ENCODE assay signal across 9 mouse cellular contexts in genomic region chr2:7395935-7396334, GRCm38 (mm10).
DNase-seq lines count a peak whose midpoint lies in the region; ATAC-seq lines count a peak whose summit lies in the region.
"Had no signal": no experiment of that assay in that cellular context is flagged by ENCODE, and none has a peak within 500 bp of the region (broad histone marks: within the 10 kb centered on the region; RNA-seq: fewer than 3 reads in every experiment).

No protein-coding gene starts in this region.

- WGBS in heart, embryonic 14.5 days = 36% methylated on average over 8 of the region's 8 CpGs
- WGBS in forebrain, embryonic 16.5 days = 7% methylated on average over 8 of the region's 8 CpGs
- WGBS in midbrain, embryonic 14.5 days = 21% methylated on average over 8 of the region's 8 CpGs

- peak overlapping the region in 1 of 2 experiments; percentile 23; a peak in 1 of 4 replicates for H3K4me3 ChIP-seq in heart, embryonic 14.5 days (ENCODE audit: control insufficient read depth in 1 of 2, insufficient read depth in 1 of 2, low read depth in 1 of 2, low read length in 2 of 2)
- peak overlapping the region; percentile 47 for H3K4me3 ChIP-seq in forebrain, embryonic 16.5 days (replicated peaks; ENCODE audit: low read length)
- peak overlapping the region; percentile 31 for H3K4me3 ChIP-seq in midbrain, embryonic 14.5 days (replicated peaks; ENCODE audit: low read depth, low read length)

- H3K27me3 ChIP-seq in heart, embryonic 14.5 days (ENCODE audit: control insufficient read depth, insufficient read depth, low read length) = no peaks in the 10 kb centered on the region
- no peaks in the 10 kb centered on the region for H3K27me3 ChIP-seq in forebrain, embryonic 16.5 days (replicated peaks; ENCODE audit: control insufficient read depth, insufficient read depth, low read length)
- no peaks in the 10 kb centered on the region for H3K27me3 ChIP-seq in midbrain, embryonic 14.5 days (ENCODE audit: control insufficient read depth, insufficient read depth, low read length)

- H3K9me3 ChIP-seq in heart, embryonic 14.5 days (ENCODE audit: control insufficient read depth, low read length) = no peaks in the 10 kb centered on the region
- H3K9me3 ChIP-seq in forebrain, embryonic 16.5 days (ENCODE audit: control insufficient read depth, low read length) = no peaks in the 10 kb centered on the region
- H3K9me3 ChIP-seq in midbrain, embryonic 14.5 days (ENCODE audit: control insufficient read depth, low read length) = no peaks in the 10 kb centered on the region
- H3K9me3 ChIP-seq: G1E had no signal

- H3K36me3 ChIP-seq in heart, embryonic 14.5 days (ENCODE audit: control insufficient read depth, insufficient read depth, low read length) = no peaks in the 10 kb centered on the region
- no peaks in the 10 kb centered on the region for H3K36me3 ChIP-seq in forebrain, embryonic 16.5 days (ENCODE audit: control insufficient read depth, insufficient read depth)
- no peaks in the 10 kb centered on the region for H3K36me3 ChIP-seq in midbrain, embryonic 14.5 days (ENCODE audit: control insufficient read depth, insufficient read depth, low read length)
- H3K36me3 ChIP-seq: G1E had no signal

- no peak overlapping the region for H3K9ac ChIP-seq in heart, embryonic 14.5 days (ENCODE audit: low read length)
- peak overlapping the region; percentile 47 for H3K9ac ChIP-seq in forebrain, embryonic 16.5 days (replicated peaks; ENCODE audit: low read depth, low read length)
- peak overlapping the region; percentile 44 for H3K9ac ChIP-seq in midbrain, embryonic 14.5 days (replicated peaks; ENCODE audit: low read length)

- H3K27ac ChIP-seq in heart, embryonic 14.5 days (replicated peaks in 1 of 2; ENCODE audit: control insufficient read depth in 1 of 2, insufficient read depth in 1 of 2, low read depth in 2 of 2, low read length in 2 of 2) = no peak overlapping the region
- H3K27ac ChIP-seq in forebrain, embryonic 16.5 days (ENCODE audit: low read length) = peak overlapping the region; percentile 61
- 0 out of 2 replicates have a peak overlapping the region, but pooled peaks have one; percentile 26 for H3K27ac ChIP-seq in midbrain, embryonic 14.5 days (replicated peaks; ENCODE audit: low read depth, low read length)

- peak overlapping the region; percentile 42 for H3K4me2 ChIP-seq in heart, embryonic 14.5 days (ENCODE audit: low read length)
- peak overlapping the region; percentile 49 for H3K4me2 ChIP-seq in forebrain, embryonic 16.5 days (ENCODE audit: low read length)
- H3K4me2 ChIP-seq in midbrain, embryonic 14.5 days (ENCODE audit: low read length) = peak overlapping the region; percentile 53

- ATAC-seq in heart, embryonic 14.5 days (ENCODE audit: insufficient number of reproducible peaks, insufficient read depth, low FRiP score, low read depth) = no peak
- peak; percentile 75 for ATAC-seq in forebrain, embryonic 16.5 days
- peak; percentile 57; the same call in 1 of the 2 replicates for ATAC-seq in midbrain, embryonic 14.5 days (ENCODE audit: low FRiP score, low TSS enrichment)

- intact Hi-C loops in heart, postnatal 14 days (cut with DNase I) = no loop called here

- DNase-seq in heart, postnatal 14 days = no peak
- DNase-seq in brain, embryonic 18.5 days (ENCODE audit: low read depth, low spot score) = peak; percentile 37
- peak; percentile 47 for DNase-seq in midbrain, embryonic 14.5 days
- no peak for DNase-seq in adrenal gland, postnatal 10 days
- DNase-seq in B cell, adult 2 months = no peak
- DNase-seq in lung, postnatal 14 days = no peak

- no peaks in the 10 kb centered on the region for H3K4me1 ChIP-seq in heart, embryonic 14.5 days (ENCODE audit: control insufficient read depth in 2 of 2, insufficient read depth in 2 of 2, low read length in 2 of 2)
- H3K4me1 ChIP-seq in forebrain, embryonic 16.5 days (replicated peaks; ENCODE audit: control insufficient read depth, insufficient read depth, low read length) = peaks cover 3% of the 10 kb centered on the region; the same call in 1 of the 2 replicates
- no peaks in the 10 kb centered on the region for H3K4me1 ChIP-seq in midbrain, embryonic 14.5 days (ENCODE audit: control insufficient read depth, insufficient read depth, low read length)

Comparison
In these comparisons a context has a peak if more than half of its experiments do, and no peak if none do; other contexts are left out.
1. H3K27ac ChIP-seq: peak in forebrain, embryonic 16.5 days (single experiment) and midbrain, embryonic 14.5 days (single experiment); none in heart, embryonic 14.5 days (0 of 2).
2. DNase-seq: peak in brain, embryonic 18.5 days (single experiment) and midbrain, embryonic 14.5 days (single experiment); none in heart, postnatal 14 days (0 of 2), adrenal gland, postnatal 10 days (single experiment), B cell, adult 2 months (0 of 2) and lung, postnatal 14 days (single experiment).
3. Peak in every context shown above with its lines, with median percentiles within 50 percentile points of each other: H3K4me2 ChIP-seq.